Mouse (Mus musculus) CD4-positive helper T cell, adult 2 months (primary cell): ENCODE measurements around the gene Fam196b.

Source experiments
- DNase-seq: peaks from one replicate; pipeline ENCODE4 v3.0.0-alpha.2; 2012; ENCODE audit warnings: low read depth, missing footprints, low spot score

Fam196b gene

GRCm38 (mm10) chr11:34314534-34315379 is at the start of gene Fam196b:
TSS of gene Fam196b (plus strand) at chr11:34314822.
- DNase-seq, result peak; percentile 31

DNA sequence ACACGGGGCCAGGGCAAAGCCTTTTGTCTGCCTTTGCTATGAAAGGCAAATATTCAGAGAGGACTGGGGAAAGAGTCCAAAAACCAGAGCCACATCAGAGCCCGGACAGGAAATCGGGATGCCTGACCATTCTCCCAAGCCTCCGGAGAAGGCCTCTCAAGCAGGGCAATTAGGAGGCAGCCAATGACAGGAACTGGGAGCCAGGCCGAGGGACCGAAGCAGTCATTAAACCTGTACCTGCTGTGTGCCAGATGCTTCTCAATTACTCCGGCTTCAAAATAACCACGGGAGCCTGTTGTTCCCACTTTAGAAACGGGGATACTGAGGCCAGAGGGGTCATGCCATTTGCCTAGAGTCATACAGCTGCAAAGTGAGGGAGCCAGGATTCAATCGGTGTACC is 42.6 kb upstream of the Fam196b start:
- DNase-seq, result no peak

- peak; percentile 11 for DNase-seq
Observed at GRCm38 (mm10) chr11:34275941-34276340, 38.7 kb upstream of the Fam196b start.

DNA sequence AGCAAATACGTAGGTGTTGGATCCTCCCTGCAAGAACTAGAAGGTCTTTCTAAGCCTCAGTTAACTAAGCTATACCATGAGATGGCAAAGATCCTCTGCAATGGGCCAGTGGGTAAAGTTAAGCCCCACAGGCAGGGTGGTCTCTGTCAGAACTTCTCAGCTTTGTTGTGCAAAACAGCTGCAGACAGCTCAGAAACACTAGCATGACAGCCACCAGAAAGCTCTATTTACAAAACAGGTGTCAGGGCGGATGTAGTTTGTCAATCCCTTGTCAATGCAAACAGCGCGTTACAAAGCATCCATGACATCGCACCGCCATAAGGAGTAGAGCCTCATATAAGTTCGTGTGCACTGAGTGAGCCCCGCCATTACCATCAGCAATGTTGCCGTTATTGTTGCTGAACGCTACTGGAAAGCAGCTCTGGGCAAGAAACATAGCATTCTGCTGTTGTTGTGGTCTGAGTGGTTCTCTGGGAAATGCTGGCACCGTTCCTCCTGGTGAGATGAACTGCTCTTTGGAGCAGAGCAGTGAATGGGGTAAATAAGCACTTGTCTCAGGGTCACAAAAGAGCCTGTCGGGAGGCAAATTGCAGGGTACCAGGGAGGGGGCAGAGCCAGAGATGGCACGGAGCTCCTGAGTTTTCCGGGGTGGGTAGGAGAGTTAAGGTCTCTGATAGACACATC is 38.1 kb upstream of the Fam196b start:
- DNase-seq, result no peak

DNA sequence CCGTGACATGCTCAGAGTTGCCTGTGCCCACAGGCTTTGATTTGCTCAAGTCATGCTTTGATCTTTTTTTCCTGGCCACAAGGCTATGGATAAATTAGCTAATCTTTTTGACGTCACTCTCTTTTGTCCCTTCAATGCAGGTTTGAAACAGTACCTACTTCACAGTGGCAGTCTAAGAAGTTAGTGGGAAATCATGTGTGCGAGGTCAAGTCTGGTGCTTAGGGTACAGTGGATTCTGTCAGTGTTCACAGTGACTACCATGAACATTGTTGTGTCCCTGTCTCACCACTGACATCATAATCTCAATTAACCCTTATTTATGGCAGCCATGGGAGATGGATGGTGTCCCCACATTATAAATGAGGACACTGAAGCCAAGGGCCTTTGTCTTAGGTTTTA is 37.6 kb upstream of the Fam196b start:
- no peak for DNase-seq

GRCm38 (mm10) chr11:34284124-34284808 is 30.4 kb upstream of the Fam196b start:
- no peak for DNase-seq

DNA sequence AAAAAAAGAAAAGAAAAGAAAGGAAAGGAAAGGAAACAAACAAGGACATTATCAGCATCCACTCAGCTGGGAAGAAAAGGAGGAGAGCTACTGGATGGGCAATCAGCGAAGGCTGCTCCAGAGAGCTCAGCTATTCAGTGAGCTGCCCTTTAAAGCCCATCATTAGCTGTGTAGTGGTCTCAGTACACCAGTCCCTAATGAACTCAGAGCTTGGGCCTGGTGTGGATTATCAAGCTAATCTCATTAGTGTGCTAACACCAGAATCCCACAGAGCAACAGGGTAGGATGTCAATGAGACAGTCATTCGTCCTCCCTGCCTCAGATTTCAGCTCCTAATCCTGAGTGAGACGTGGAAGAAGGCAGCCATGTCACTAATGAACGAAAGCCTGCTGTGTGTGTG is 24.4 kb upstream of the Fam196b start:
- DNase-seq, result no peak

DNA sequence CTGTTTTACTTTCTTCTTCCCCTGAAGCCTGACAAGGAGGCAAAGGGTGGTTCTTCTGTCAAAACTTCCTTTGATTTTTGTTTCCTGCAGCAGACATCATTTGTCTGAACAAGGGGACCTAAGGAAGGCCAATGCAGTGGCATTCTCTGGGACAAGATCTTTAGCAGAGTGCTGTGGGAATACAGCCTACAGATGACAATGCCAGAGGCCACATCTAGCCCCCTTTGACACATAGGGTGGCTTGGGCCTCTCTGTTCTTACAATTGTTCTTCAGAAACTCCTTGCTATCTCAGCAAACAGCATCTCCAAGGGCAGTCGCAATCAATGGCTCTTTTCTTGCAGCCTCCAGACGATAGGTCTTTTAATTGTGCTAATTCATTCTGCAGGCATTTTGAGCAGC is 23.9 kb upstream of the Fam196b start:
- DNase-seq, result no peak

DNA sequence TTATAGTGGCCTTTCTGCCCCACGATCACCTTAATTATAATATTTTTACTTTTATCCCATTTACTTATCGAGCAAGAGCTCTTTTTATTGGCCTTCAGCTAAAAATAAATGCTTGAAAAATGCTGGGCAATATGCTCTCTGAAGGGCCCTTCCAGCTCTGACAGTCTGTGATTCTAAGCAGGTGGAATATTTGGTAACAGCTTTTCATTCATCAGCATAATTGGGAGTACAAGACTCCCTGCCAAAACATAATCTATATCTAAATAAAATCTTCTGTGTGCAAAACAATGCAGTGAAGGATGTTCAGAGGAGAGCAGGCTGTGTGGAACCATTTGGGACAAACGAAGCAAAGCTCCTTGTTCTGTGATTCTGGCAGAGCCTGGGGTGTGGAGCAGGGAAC is 23.3 kb upstream of the Fam196b start:
- no peak for DNase-seq

- no peak for DNase-seq
Observed at GRCm38 (mm10) chr11:34297698-34298378, 16.8 kb upstream of the Fam196b start.

DNA sequence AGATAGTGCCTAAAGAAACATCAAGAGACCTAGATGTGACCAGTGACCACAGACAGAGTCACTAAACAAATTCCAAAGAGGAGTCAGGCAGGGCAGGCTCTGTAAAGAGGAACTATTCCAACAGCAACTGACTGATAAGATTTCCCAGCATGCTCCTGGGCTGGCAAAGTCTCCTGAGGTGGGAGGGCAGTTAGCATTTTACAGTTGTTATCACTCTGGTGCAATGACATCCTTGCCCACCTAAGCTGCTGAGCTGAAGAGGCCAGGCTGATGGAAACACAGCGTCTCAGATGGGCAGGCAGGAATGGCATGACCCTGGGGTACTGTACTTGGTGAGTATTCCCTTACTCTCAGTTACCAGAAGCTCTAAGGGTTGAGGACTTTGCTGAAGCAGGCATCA is 15.1 kb upstream of the Fam196b start:
- DNase-seq, result no peak

- no peak for DNase-seq
Observed at GRCm38 (mm10) chr11:34300064-34300463, 14.6 kb upstream of the Fam196b start.

DNA sequence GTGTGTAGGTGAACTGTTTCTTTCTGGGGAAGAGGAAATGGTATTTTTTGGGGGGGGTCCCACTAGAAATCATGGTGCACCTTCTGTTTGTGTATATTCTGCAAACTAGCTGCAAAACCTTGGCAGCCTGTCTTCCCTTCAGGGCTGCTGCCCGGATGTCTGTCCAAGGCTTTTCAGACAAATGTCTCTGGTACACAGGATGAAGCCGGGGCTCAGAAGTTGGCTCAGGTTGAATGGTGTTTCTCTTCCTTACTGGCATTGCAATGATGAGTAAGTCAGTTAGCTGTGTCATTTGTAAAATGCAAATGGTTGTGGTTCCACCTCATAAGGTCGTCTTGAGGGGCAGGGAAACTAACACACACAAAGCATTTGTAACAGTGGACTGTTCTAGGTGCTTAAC is 8.4 kb upstream of the Fam196b start:
- no peak for DNase-seq

DNA sequence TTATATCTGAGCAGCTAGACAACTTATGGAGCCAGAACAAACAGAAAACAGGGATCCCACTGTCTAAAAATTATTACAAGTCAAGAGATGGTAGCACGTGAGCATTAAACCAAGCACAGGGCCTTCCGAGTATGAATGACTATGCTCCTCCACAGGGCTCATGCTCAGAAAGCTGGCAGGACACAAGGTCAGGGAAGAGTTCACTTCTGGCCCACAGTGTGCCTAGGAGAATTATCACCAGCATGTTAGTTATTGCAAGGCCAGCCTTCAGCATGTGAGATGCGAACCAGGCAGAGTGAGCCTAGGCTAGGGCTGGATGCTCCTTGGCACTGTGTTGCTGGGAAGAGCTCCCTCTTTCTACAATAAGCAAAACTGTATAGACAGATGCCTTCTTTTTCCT is 5.9 kb upstream of the Fam196b start:
- no peak for DNase-seq

GRCm38 (mm10) chr11:34309360-34309759 is 5.3 kb upstream of the Fam196b start:
- no peak for DNase-seq

GRCm38 (mm10) chr11:34311717-34312116 is 2.9 kb upstream of the Fam196b start:
- no peak for DNase-seq

DNA sequence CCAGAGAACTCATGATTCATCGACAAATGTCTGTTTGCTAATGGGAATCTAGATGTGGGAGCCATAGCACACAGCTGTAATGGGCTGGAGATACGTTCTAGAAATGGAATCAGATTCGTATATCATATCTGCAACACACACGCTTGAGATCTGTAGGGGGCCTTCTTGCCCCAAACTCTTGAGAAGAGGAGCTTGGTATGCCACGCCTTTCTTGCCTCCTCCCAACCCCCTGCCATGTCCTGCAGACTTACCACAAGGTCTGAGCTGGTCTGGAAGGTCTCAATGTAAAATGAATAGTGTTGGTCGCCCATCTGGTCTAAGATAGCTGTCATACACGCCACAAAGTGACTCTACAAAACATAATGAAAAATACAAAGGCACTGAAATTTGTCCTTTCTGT is 2.4 kb upstream of the Fam196b start:
- no peak for DNase-seq

- DNase-seq, result no peak
Observed at GRCm38 (mm10) chr11:34315383-34315782, 761 bp downstream of the Fam196b start.

DNA sequence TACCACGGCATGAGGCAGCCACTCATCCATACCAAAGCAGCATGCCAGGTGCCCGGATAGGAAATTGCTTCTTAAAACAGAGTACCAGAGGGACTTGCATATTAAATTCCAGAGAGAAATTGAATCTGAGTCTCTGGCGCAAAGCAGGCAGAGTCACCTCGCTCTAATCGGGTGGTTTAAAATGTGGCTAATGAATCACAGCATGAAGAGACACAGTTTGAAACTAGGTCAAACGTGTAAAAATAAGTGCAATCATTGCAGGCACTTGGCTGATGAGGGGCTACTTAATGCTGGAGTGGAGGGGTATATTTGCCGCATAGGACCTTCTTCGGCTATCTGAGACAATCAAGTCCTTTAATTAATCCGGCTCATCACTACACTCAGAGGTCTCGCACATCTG is 1.6 kb downstream of the Fam196b start:
- DNase-seq, result no peak

DNA sequence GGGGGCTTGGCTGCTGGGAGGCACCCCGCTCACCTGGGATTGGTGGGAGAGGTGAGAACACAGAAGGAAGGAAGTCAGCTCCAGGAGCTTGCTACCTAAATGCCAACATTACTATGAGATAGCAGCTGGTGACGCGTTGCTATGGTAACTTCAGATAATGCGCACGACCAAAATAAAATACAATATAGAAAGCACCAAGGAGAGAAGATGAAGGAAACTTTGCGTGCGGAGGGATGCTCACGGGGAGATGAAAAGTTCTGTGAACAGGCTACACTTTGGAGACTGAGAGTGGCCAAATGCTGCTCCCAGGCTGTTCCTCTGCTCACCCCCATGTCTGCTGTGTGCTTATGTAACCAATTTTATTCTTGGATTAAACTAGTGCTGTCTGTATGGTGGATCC is 2.4 kb downstream of the Fam196b start:
- no peak for DNase-seq

DNA sequence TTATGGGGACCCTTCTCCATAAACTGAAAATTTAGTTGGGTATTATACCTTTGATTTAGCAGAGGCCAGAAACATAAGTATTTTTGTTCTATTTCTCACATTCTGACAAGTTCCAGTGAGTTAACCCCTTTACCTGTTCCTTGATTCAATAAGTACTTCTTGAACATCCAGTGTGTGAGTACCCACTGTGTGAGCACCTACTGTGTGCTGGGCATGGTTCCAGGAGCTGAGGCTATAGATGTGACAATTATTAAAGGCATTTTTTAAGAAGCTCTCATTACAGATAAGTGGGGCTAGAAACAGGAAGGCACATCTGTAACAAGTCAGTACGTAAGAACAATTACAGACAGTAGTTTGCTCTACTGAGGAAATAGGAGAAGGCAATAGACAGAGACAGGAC is 4.7 kb downstream of the Fam196b start:
- no peak for DNase-seq

DNA sequence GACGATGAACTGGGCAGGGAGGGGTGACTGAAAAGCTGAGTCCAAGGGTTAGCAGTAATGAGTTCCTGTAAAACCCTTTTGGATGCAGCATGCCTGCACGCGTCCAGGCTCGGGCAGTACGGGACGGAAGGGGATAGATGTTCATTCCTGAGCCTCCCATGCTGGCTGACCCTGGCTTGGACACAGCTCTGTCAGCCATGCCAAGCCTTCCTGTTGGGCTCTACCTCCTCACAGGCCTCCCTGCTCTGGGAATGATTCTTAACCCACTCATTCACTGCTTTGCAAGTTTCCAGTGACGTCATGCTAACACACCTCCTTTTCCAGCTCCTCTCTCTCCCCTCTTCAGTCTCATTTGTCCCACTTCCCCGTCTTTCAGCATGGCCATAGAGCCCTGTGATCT is 9.0 kb downstream of the Fam196b start:
- DNase-seq, result no peak
